Comparison of ENCODE assay signal across 15 mouse cellular contexts in genomic region chr14:45653756-45654155, GRCm38 (mm10). TPM values are rescaled to one million over a fixed set of nuclear protein-coding genes. Genes with fewer than 3 reads are reported as not detected.
DNase-seq lines count a peak whose midpoint lies in the region; ATAC-seq lines count a peak whose summit lies in the region.
"Had no signal": no experiment of that assay in that cellular context is flagged by ENCODE, and none has a peak within 500 bp of the region (broad histone marks: within the 10 kb centered on the region; RNA-seq: fewer than 3 reads in every experiment).

No protein-coding gene starts in this region.

- no peak overlapping the region for H3K27ac ChIP-seq in neural tube, embryonic 13.5 days (replicated peaks)
- H3K27ac ChIP-seq in liver, embryonic 12.5 days, result peak overlapping the region; percentile 92

- ATAC-seq in neural tube, embryonic 13.5 days (ENCODE audit: low read depth), result no peak
- peak; percentile 85 for ATAC-seq in liver, embryonic 12.5 days
- no peak for ATAC-seq in frontal cortex, adult (ENCODE audit: low TSS enrichment)
- ATAC-seq: intestine, embryonic 16.5 days; lung, postnatal 0 days had no signal

- no peaks in the 10 kb centered on the region for H3K9me3 ChIP-seq in neural tube, embryonic 13.5 days
- no peaks in the 10 kb centered on the region for H3K9me3 ChIP-seq in liver, embryonic 12.5 days (replicated peaks)

- intact Hi-C loops in left cerebral cortex, postnatal 10 days (cut with DNase I), result no loop called here

- H3K9ac ChIP-seq in neural tube, embryonic 13.5 days, result no peak overlapping the region
- peak overlapping the region; percentile 99 for H3K9ac ChIP-seq in liver, embryonic 12.5 days

- peaks cover 72% of the 10 kb centered on the region for H3K4me1 ChIP-seq in neural tube, embryonic 13.5 days (replicated peaks)
- peaks cover 83% of the 10 kb centered on the region for H3K4me1 ChIP-seq in liver, embryonic 12.5 days

- H3K4me2 ChIP-seq in neural tube, embryonic 13.5 days, result peak overlapping the region; percentile 84
- H3K4me2 ChIP-seq in liver, embryonic 12.5 days, result peak overlapping the region; percentile 88

- WGBS in neural tube, embryonic 13.5 days, result 88% methylated on average over 2 of the region's 2 CpGs
- WGBS in liver, embryonic 12.5 days (ENCODE audit: insufficient replicate concordance), result 15% methylated on average over 2 of the region's 2 CpGs

- H3K4me3 ChIP-seq in neural tube, embryonic 13.5 days, result no peak overlapping the region
- peak overlapping the region; percentile 95 for H3K4me3 ChIP-seq in liver, embryonic 12.5 days

- H3K27me3 ChIP-seq in neural tube, embryonic 13.5 days, result no peaks in the 10 kb centered on the region
- no peaks in the 10 kb centered on the region for H3K27me3 ChIP-seq in liver, embryonic 12.5 days (replicated peaks)

- peak; percentile 27 for DNase-seq in heart, adult 11 months
- no peak for DNase-seq in heart, adult 9 months (ENCODE audit: low spot score in 2 of 2)
- DNase-seq in neural tube, embryonic 10.5 days (ENCODE audit: extremely low spot score, low spot score), result no peak
- DNase-seq in spleen, postnatal 10 days (ENCODE audit: low spot score in 2 of 2), result peak; percentile 37 to 64
- no peak for DNase-seq in left cerebral cortex, postnatal 10 days (ENCODE audit: extremely low spot score in 1 of 2, low spot score in 2 of 2)
- DNase-seq: adrenal gland, postnatal 25 days; cerebellum, adult 11-12 months; embryo, embryonic 11 days; kidney, postnatal 10 days; thymus, adult 18-20 months had no signal

- H3K36me3 ChIP-seq in neural tube, embryonic 13.5 days, result no peaks in the 10 kb centered on the region
- peaks cover 18% of the 10 kb centered on the region for H3K36me3 ChIP-seq in liver, embryonic 12.5 days

RNA-seq across cellular contexts. Expression of gene Ddhd1, which starts 4.2 kb away (rescaled TPM):
- polyA plus RNA-seq in neural tube, embryonic 13.5 days (2015; fragmentation: Nextera tagmentation; extraction: Ambion mirVana), result 17.8 and 21.8 TPM in 2 replicates
- polyA plus RNA-seq in liver, embryonic 12.5 days (2016; fragmentation: Nextera tagmentation; extraction: Ambion mirVana), result 12.5 and 14.0 TPM in 2 replicates
- total RNA-seq in left cerebral cortex, postnatal 10 days (2021), result 10 to 100 TPM; 61.4 to 69.1 TPM

Comparison
In these comparisons a context has a peak if more than half of its experiments do, and no peak if none do; other contexts are left out.
1. DNase-seq: peak in heart, adult 11 months (single experiment) and spleen, postnatal 10 days (2 of 2); none in heart, adult 9 months (0 of 2), neural tube, embryonic 10.5 days (single experiment) and left cerebral cortex, postnatal 10 days (0 of 2).